Mouse (Mus musculus) lung, postnatal 10 days (tissue): ENCODE data around the gene Zfp704.

Experiments
- DNase-seq: peaks from one replicate; pipeline ENCODE4 v3.0.0; 2021

Gene Zfp704

GRCm38 (mm10) chr3:9554916-9555315 lies 55.0 kb downstream of the Zfp704 start:
- DNase-seq = no peak

GRCm38 (mm10) chr3:9552332-9552731 lies 57.6 kb downstream of the Zfp704 start:
- DNase-seq = peak; percentile 54

- DNase-seq = no peak
These were observed 59.0 kb downstream of the Zfp704 start for GRCm38 (mm10) chr3:9550930-9551329.

- DNase-seq = no peak
These were observed 60.1 kb downstream of the Zfp704 start for GRCm38 (mm10) chr3:9549815-9550214.

GRCm38 (mm10) chr3:9548188-9548587 lies 61.7 kb downstream of the Zfp704 start:
- DNase-seq = no peak

- peak; percentile 46 for DNase-seq
These were observed 62.8 kb downstream of the Zfp704 start for GRCm38 (mm10) chr3:9546882-9547620.

GRCm38 (mm10) chr3:9544421-9544820 lies 65.5 kb downstream of the Zfp704 start:
- no peak for DNase-seq

- DNase-seq = no peak
These were observed 66.0 kb downstream of the Zfp704 start for GRCm38 (mm10) chr3:9543916-9544315.

GRCm38 (mm10) chr3:9543463-9543862 lies 66.4 kb downstream of the Zfp704 start:
- no peak for DNase-seq

GRCm38 (mm10) chr3:9541561-9541960 lies 68.3 kb downstream of the Zfp704 start:
- no peak for DNase-seq

GRCm38 (mm10) chr3:9538510-9538909 lies 71.4 kb downstream of the Zfp704 start:
- DNase-seq = no peak

- DNase-seq = no peak
These were observed 72.0 kb downstream of the Zfp704 start for GRCm38 (mm10) chr3:9537889-9538288.

GRCm38 (mm10) chr3:9530097-9530780 lies 79.6 kb downstream of the Zfp704 start:
- no peak for DNase-seq

GRCm38 (mm10) chr3:9524429-9524828 lies 85.5 kb downstream of the Zfp704 start:
- no peak for DNase-seq

- peak; percentile 47 for DNase-seq
These were observed 86.6 kb downstream of the Zfp704 start for GRCm38 (mm10) chr3:9523081-9523932.

GRCm38 (mm10) chr3:9522009-9522408 lies 87.9 kb downstream of the Zfp704 start:
- no peak for DNase-seq

GRCm38 (mm10) chr3:9520728-9521054 lies 89.2 kb downstream of the Zfp704 start:
- DNase-seq = no peak

- DNase-seq = peak; percentile 92
These were observed 89.7 kb downstream of the Zfp704 start for GRCm38 (mm10) chr3:9520051-9520727.

- DNase-seq = no peak
These were observed 90.4 kb downstream of the Zfp704 start for GRCm38 (mm10) chr3:9519491-9519890.

- no peak for DNase-seq
These were observed 90.9 kb downstream of the Zfp704 start for GRCm38 (mm10) chr3:9518936-9519335.

- DNase-seq = no peak
These were observed 93.6 kb downstream of the Zfp704 start for GRCm38 (mm10) chr3:9516119-9516855.

- DNase-seq = no peak
These were observed 94.4 kb downstream of the Zfp704 start for GRCm38 (mm10) chr3:9515527-9515926.
